Mouse (Mus musculus) right cerebral cortex, adult 2 months (tissue): ENCODE results near the gene Msrb2.

Experiments
- DNase-seq, 2 experiments: peaks; one replicate each; pipeline ENCODE4 v3.0.0; 2021 to 2022; ENCODE audit warnings: low spot score in 2 of 2

The Msrb2 gene

DNA sequence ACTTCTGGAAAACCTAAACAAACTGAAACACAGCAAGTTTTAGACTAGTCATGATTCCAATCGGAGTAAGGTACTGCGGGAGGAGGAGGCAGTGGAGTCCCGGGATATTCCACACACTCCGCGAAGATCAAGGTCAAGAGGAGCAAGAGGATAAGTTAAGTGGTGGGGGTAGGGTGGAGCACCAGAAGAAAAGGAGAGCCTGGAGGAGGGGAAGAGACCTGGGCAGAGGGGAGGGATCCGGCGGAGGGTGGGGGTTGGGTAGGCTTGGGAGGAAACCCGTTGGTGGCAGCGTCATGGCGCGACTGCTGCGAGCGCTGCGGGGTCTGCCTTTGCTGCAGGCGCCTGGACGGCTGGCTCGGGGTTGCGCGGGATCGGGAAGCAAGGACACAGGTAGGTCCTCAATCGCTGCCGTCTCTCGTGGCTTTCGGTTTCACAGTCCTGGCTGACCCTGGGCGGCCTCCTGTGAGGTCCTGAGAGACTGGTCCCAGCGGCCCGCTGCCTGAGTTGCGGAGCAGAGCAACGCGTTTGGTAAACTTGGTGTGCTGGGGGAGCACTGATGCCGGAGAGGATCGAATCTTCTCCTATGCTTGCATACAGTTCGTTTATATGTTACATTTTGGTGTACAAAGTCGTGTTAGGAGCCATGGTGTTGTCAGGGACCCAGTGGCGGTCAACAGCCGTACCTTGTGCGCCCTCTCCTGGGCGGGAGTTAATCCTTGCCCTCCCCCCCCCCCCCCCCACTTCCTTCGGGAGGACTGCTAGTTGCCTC is at the start of gene Msrb2:
TSS of gene Msrb2 (plus strand) at position 51 of the 769 bp plus-strand sequence.
- peak; percentile 65 to 75 for DNase-seq

DNA sequence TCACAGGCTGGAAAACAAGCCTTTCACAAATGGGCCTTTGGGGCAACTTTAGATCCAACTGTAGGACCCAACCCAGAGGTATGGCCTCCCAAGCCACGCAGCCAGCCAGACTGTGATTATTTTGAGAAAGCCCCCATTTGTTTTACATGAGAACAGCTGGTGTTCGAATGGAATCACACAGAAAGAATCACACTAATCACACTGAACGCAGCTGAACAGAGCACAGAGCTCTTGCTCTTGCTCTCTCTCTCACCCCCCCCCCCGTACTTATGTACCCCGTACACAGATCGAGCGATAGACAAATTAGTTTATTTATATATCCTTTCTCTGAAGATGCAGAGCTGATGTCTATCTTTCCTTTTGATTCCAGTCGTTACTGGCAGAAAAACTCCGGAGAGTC is 48.8 kb upstream of the Msrb2 start:
- DNase-seq, result no peak

DNA sequence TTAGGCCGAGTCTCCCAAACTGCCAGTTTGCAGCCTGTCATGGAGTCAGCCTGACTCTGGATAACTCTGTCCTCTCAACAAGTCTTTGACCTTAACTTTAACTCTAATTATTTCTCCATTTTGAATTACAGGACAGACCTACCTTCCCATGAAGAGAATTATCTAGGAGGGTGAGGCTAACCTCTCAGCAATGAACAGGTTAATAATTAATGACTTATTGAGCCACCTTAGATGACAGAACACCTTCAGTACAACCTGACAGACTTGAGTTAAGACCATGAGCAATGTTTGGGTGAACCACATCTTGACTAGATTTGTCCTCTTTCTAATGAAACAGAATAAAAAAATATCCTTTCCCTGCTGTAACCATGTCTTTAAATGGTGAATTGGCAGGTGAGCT is 44.9 kb upstream of the Msrb2 start:
- no peak for DNase-seq

DNA sequence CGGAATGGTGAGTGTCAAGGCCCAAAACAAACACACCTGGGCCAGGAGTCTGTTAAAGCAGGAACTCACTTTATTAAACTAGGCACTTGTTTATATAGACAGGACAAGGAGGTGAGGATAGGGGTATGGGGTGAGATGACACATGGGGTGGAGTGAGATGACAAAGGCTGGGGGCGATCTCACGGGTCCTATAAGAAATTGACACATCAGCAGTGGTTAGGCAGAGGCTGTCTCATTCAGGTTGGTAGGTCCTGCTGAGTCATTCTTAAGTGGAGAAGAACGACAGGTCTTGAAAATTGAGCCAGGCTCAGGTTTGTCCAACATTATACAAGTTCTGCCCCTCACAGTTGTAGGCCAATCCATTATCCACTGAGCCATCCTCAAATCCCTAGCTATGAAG is 43.4 kb upstream of the Msrb2 start:
- DNase-seq, result no peak

- DNase-seq, result peak; percentile 47 to 53
Observed at GRCm38 (mm10) chr2:19343901-19344635, 27.2 kb upstream of the Msrb2 start.

GRCm38 (mm10) chr2:19344636-19345413 is 26.4 kb upstream of the Msrb2 start:
- DNase-seq, result peak; percentile 94

DNA sequence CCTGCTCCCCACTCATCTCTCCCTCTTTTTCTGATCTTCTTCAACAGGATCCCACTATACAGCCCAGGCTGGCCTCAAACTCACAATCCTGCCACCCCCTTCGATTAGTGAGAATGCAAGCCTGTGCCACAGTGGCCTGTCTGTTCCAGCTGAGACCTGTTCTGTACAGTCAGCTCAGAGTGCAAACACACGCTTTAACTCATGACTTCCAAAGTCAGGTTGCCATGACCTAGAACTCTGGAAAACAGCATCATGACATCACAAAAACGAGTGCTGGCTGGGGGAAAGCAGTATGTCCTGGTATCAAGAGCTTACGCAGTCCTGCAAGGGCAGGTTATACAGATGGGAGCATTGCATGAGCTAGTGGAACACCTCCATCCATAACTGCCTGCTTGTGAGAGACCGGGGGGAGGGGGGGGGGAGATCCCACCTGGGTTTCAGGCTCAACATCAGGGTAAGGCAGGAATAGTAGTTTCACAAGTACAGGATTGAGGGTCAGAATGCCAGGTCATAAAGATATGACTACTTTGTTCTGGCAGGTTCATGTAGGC is 25.8 kb upstream of the Msrb2 start:
- DNase-seq, result no peak

GRCm38 (mm10) chr2:19348454-19348853 is 22.8 kb upstream of the Msrb2 start:
- DNase-seq, result no peak

- DNase-seq, result no peak
Observed at GRCm38 (mm10) chr2:19350167-19350566, 21.1 kb upstream of the Msrb2 start.

GRCm38 (mm10) chr2:19351615-19352253 is 19.5 kb upstream of the Msrb2 start:
- no peak for DNase-seq

GRCm38 (mm10) chr2:19353158-19353557 is 18.1 kb upstream of the Msrb2 start:
- no peak for DNase-seq

- DNase-seq, result no peak
Observed at GRCm38 (mm10) chr2:19362880-19363279, 8.4 kb upstream of the Msrb2 start.

GRCm38 (mm10) chr2:19366426-19366825 is 4.8 kb upstream of the Msrb2 start:
- no peak for DNase-seq

- no peak for DNase-seq
Observed at GRCm38 (mm10) chr2:19367114-19367513, 4.1 kb upstream of the Msrb2 start.

DNA sequence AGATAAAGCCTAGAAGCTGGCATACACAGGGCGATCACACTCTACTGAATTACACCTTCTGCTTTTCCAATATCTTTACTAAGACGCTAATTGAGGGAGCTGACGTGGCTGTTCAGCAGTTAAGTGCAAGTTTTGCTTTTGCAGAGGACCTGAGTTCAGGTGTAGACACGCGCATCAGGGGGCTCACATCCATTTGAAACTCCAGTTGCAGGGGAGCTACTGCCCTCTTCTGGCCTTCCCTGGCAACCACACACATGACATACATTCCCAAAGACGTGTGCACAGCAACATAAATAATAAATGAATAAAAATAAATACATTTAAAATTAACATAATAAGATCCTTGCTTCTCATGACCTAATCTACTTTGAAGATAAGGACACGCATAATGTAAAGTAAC is 2.5 kb downstream of the Msrb2 start:
- DNase-seq, result no peak

DNA sequence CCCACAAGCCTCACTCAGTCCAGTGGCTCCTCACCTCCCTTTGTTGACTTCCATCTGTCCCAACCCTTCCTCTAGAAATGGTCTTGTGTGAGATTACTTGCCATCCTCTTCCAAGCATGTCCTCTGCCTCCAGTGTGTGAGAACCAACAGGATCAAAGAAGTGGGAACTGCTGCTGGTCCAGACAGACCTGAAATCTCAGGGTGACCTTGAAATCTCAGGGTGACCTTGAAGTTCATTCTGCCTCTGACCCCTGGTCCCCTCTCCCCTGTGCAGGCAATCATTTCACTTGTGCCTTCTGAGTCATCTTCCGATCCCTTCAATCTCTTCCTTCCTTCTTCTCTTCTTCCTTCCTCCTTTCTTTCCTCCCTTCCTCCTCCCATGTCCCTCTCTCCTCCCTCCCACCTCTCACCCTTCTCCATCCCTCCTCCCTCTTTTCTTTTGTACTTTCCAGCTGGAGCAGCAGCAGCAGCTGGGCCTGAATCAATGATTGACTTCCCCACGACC is 9.3 kb downstream of the Msrb2 start:
- no peak for DNase-seq

GRCm38 (mm10) chr2:19380986-19381385 is 9.7 kb downstream of the Msrb2 start:
- no peak for DNase-seq

GRCm38 (mm10) chr2:19382206-19382605 is 11.0 kb downstream of the Msrb2 start:
- DNase-seq, result no peak

DNA sequence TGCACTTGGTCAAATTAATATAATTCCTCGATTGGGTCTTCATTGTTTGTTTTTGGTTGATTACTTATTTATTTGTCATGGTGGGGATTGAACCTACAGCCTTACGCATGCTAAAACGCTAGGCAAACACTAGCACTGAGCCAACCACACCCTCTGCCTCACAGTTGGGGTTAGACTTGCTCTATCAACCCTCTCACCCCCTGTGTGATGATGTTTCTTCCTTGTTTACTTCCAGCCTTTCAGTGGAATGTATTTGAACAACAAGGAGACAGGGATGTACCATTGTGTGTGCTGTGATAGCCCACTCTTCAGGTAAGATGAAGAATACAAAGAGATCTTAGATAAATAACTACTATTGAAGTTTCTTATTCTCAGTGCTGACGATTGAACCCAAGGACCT is 11.8 kb downstream of the Msrb2 start:
- no peak for DNase-seq

DNA sequence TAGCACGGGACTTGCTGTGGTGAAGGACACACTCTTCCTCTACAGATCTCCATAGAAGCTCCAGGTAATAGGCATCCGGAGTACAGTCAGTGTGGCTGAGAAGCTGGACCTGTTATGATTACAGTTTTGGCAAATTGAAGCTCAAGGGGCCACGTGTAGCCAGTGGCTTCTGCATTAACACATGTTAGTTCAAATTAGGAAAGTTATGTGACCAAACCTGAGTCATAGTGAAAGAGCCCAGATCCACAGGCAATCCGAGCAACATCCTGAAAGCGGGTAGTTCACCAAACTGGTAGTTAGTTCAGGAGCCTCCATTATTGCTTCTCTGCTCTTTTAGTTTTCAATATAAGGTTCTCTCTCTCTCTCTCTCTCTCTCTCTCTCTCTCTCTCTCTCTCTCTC is 14.5 kb downstream of the Msrb2 start:
- DNase-seq, result no peak

GRCm38 (mm10) chr2:19388329-19389103 is 17.3 kb downstream of the Msrb2 start:
- no peak for DNase-seq
